Mouse (Mus musculus) ES-E14 (cell line): ENCODE data around the gene Tex19.1. TPM values are rescaled to one million over a fixed set of nuclear protein-coding genes. Genes with fewer than 3 reads are reported as not detected.

ENCODE experiments used
- DNase-seq: peaks from one replicate; pipeline ENCODE4 v3.0.0-alpha.2; 2013; ENCODE audit warnings: low read depth, low spot score
- H3K27ac ChIP-seq: 2 replicates; pipeline ENCODE4 v1.5.1; 2012; ENCODE audit warnings: low read depth, mild to moderate bottlenecking, low read length, moderate library complexity, mixed read lengths; ENCODE audit not compliant: poor library complexity, insufficient read depth, severe bottlenecking
- H3K36me3 ChIP-seq: 2 replicates; pipeline ENCODE4 v1.6.1; 2012; ENCODE audit warnings: mild to moderate bottlenecking, low read length, moderate library complexity, mixed read lengths; ENCODE audit not compliant: control insufficient read depth, poor library complexity, insufficient read depth, severe bottlenecking
- H3K4me1 ChIP-seq, 2 experiments: fragments of 150-350 bp in 1 of 2; sonication (generic) in 1 of 2; 2 replicates each; pipeline ENCODE4 v1.6.1; 2012; ENCODE audit warnings: low read length in 2 of 2, mild to moderate bottlenecking in 1 of 2, mixed read lengths in 1 of 2; ENCODE audit not compliant: control insufficient read depth in 2 of 2, insufficient read depth in 2 of 2, poor library complexity in 1 of 2
- H3K4me3 ChIP-seq, 2 experiments: fragments of 150-350 bp in 1 of 2; sonication (generic) in 1 of 2; 2 replicates each; pipeline ENCODE4 v1.5.1; 2012; ENCODE audit warnings: low read length in 2 of 2, low read depth in 1 of 2, mild to moderate bottlenecking in 1 of 2, mixed read lengths in 1 of 2; ENCODE audit not compliant: insufficient read depth in 1 of 2, poor library complexity in 1 of 2, severe bottlenecking in 1 of 2
- H3K9ac ChIP-seq: 2 replicates; pipeline ENCODE4 v1.6.1; 2012; ENCODE audit warnings: low read depth, mild to moderate bottlenecking, low read length, mixed read lengths; ENCODE audit not compliant: poor library complexity, insufficient read depth, severe bottlenecking
- H3K9me3 ChIP-seq: fragments of 150-350 bp; sonication (generic); 2 replicates; pipeline ENCODE4 v1.6.1; 2012; ENCODE audit warnings: low read depth, mild to moderate bottlenecking, low read length; ENCODE audit not compliant: control insufficient read depth, insufficient read depth
- CHD2 ChIP-seq: IDR thresholded peaks from 2 replicates; pipeline ENCODE4 v1.6.1; 2014; ENCODE audit warnings: mild to moderate bottlenecking, low read depth, low read length, inconsistent platforms
- HCFC1 ChIP-seq: IDR thresholded peaks from 2 replicates; pipeline ENCODE4 v1.6.1; 2012; ENCODE audit warnings: low read length, inconsistent platforms, borderline replicate concordance; ENCODE audit not compliant: insufficient read depth
- MAFK ChIP-seq: IDR thresholded peaks from 2 replicates; pipeline ENCODE4 v1.6.1; 2014; ENCODE audit warnings: mild to moderate bottlenecking, low read depth, low read length, inconsistent platforms; ENCODE audit not compliant: insufficient read depth
- ZC3H11A ChIP-seq: IDR thresholded peaks from 2 replicates; pipeline ENCODE4 v1.6.1; 2012; ENCODE audit warnings: low read depth, mild to moderate bottlenecking, inconsistent platforms, low read length, borderline replicate concordance
- ZNF384 ChIP-seq: IDR thresholded peaks from 2 replicates; pipeline ENCODE4 v1.6.1; 2012; ENCODE audit warnings: low read depth, low read length, inconsistent platforms
- in situ Hi-C, 2 experiments: fragments of 600-800 bp; cut with MboI; formaldehyde crosslinking; loops; one replicate each; pipeline ENCODE4 v1.15.1; 2025; ENCODE audit warnings: low sequenced_read_pairs in 2 of 2, inconsistent platforms in 1 of 2; ENCODE audit not compliant: unreplicated experiment in 2 of 2
- total RNA-seq: library from RNA; depleted of rRNA; stranded (reverse); fragments of 300-350 nt; gene quantifications from 2 replicates; pipeline ENCODE4 v1.2.3, GENCODE M21; 2012

The Tex19.1 gene
- total RNA-seq, 1 experiment, result 193 TPM

GRCm38 (mm10) chr11:121118106-121118505, 27.8 kb upstream of the Tex19.1 start:
- no peak for DNase-seq
- Histone ChIP-seq H3K4me3 (no peak overlapping the region), H3K27ac (no peak overlapping the region), H3K9me3 (no peaks in the 10 kb centered on the region), H3K9ac (no peak overlapping the region), H3K4me1 (no peaks in the 10 kb centered on the region), H3K36me3 (no peaks in the 10 kb centered on the region)
- in situ Hi-C loops, result no loop called here
- TF ChIP-seq CHD2 (no peak), MAFK (peak; percentile 87)

DNA sequence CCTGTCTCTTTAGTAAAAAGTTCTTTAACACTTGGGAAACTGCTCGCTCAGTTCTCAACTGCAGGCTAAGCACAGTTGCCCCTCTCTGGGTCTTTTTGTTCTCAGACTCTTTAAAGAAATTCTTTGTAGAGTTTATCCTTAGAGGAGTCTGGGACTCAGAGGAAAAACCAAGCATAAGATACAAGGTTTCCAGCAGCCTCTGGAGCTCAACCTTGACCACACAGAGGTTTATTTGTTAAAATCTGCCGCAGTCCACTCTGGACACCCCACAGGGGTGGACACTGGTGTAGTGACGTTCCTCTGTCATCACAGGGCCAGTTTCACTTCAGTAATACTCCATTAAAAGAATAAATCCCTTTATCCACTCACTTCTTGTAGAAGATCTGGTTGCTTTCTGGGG, 27.4 kb upstream of the Tex19.1 start, which contains the start of gene Tex19.2:
Tex19.2 (minus strand) TSS at position 101 of the 400 bp plus-strand sequence.
- in situ Hi-C loops, result no loop called here
- no peaks in the 10 kb centered on the region for H3K4me1 ChIP-seq
- H3K36me3 ChIP-seq, result no peaks in the 10 kb centered on the region
- DNase-seq, result no peak
- H3K9ac ChIP-seq, result no peak within 1 kb of the TSS
- no peak within 1 kb of the TSS for H3K27ac ChIP-seq
- TF ChIP-seq HCFC1 (no peak), ZNF384 (no peak), ZC3H11A (no peak), MAFK (no peak), CHD2 (no peak)
- no peak within 1 kb of the TSS for H3K4me3 ChIP-seq
- no peaks in the 10 kb centered on the region for H3K9me3 ChIP-seq

- Histone ChIP-seq H3K4me3 (no peak overlapping the region), H3K27ac (no peak overlapping the region), H3K9ac (no peak overlapping the region), H3K4me1 (no peaks in the 10 kb centered on the region), H3K36me3 (no peaks in the 10 kb centered on the region), H3K9me3 (no peaks in the 10 kb centered on the region)
- TF ChIP-seq ZNF384 (no peak), CHD2 (no peak), MAFK (no peak), ZC3H11A (no peak), HCFC1 (no peak)
- DNase-seq, result no peak
- in situ Hi-C loops, result no loop called here
These were observed 24.8 kb upstream of the Tex19.1 start for GRCm38 (mm10) chr11:121121151-121121550.

DNA sequence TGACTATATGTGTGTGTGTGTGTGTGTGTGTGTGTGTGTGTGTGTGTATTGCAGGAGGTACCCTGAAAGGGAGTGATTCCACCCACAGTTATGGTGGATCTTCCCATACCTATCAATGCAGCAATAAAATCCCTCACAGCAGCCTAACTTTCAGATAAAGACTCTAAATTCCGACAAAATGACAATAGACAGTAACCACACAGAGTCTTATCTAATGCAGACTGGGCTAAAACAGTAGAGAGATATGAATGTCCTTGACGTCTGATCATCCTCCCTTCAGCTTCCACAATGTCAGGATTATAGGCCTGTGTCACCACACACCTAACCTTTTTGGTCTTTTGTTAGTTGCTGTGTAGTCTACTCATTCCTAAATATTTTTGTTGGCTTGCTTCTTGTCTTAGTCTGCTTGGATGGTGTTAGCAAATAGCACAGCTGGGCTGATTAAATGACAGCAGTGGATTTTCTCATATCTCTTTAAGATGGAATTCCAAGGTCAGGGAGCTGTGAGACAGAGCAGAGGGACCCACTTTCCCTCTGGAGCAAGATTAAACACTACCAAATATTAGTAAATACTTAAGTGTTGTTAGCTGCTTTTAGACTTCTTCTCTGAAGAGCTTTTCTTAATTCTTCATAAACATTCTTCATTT, 23.8 kb upstream of the Tex19.1 start:
- H3K27ac ChIP-seq, result no peak overlapping the region
- no peak for DNase-seq
- in situ Hi-C loops, result no loop called here
- TF ChIP-seq HCFC1 (no peak), CHD2 (no peak)
- no peaks in the 10 kb centered on the region for H3K36me3 ChIP-seq
- no peak overlapping the region for H3K4me3 ChIP-seq
- no peaks in the 10 kb centered on the region for H3K9me3 ChIP-seq
- H3K4me1 ChIP-seq, result no peaks in the 10 kb centered on the region
- H3K9ac ChIP-seq, result no peak overlapping the region

DNA sequence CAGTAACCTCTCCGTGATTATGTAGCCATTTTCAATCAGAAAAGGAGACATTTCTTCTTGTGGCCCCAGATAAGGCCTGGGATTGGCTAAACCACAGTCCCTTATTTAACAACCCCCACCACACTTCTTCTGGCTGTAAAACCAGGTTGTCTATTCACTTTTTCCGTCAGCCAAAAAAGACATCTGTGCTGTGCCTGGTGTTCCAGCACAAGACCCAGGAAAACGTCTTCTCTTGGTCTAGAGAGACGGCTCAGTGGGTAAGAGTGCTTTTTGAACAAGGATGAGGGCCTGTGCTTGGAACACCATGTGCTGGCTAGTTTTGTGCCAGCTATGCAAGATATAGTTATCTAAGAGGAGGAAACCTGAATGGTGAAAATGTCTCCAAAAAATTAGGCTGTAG, 22.5 kb upstream of the Tex19.1 start:
- TF ChIP-seq ZC3H11A (no peak), ZNF384 (no peak), MAFK (no peak), CHD2 (no peak), HCFC1 (no peak)
- Histone ChIP-seq H3K4me3 (no peak overlapping the region), H3K4me1 (no peaks in the 10 kb centered on the region), H3K9ac (no peak overlapping the region), H3K9me3 (no peaks in the 10 kb centered on the region), H3K36me3 (no peaks in the 10 kb centered on the region), H3K27ac (no peak overlapping the region)
- no peak for DNase-seq
- in situ Hi-C loops, result no loop called here
